Mouse (Mus musculus) bone marrow, adult 2 months (tissue): ENCODE results near the gene Rfng.

Experiments used
- CTCF ChIP-seq: fragments of 200-500 bp; IDR thresholded peaks from 2 replicates; pipeline ENCODE4 v1.5.1; 2011; ENCODE audit warnings: low read length, control low read depth; ENCODE audit not compliant: control insufficient read depth, insufficient read depth
- POLR2A ChIP-seq: fragments of 200-500 bp; IDR thresholded peaks from 2 replicates; pipeline ENCODE4 v1.6.1; 2011; ENCODE audit warnings: low read depth, mild to moderate bottlenecking, control low read depth, low read length, borderline replicate concordance; ENCODE audit not compliant: control insufficient read depth

GRCm38 (mm10) chr11:120817358-120817757 lies 33.4 kb upstream of the Rfng start:
- TF ChIP-seq POLR2A, result no peak
- TF ChIP-seq CTCF, result no peak
